Mouse (Mus musculus) MEL (cell line): ENCODE results near the gene Taf6l. TPM values are rescaled to one million over a fixed set of nuclear protein-coding genes. Genes with fewer than 3 reads are reported as not detected.

Source experiments
- DNase-seq: peaks from one replicate; pipeline ENCODE4 v3.0.0; 2011; ENCODE audit warnings: low read depth, low spot score
- H3K27ac ChIP-seq: 2 replicates; pipeline ENCODE4 v1.5.1; 2012; ENCODE audit warnings: low read depth, mild to moderate bottlenecking, control low read depth, low read length, moderate library complexity; ENCODE audit not compliant: control insufficient read depth
- H3K27me3 ChIP-seq, 2 experiments: fragments of 150-350 bp in 1 of 2; sonication (generic) in 1 of 2; 2 replicates each; pipeline ENCODE4 v1.6.1; 2012; ENCODE audit warnings: low read length in 2 of 2, mild to moderate bottlenecking in 2 of 2, improper control_type of control experiment in 1 of 2, moderate library complexity in 1 of 2; ENCODE audit not compliant: insufficient read depth in 2 of 2, control insufficient read depth in 1 of 2
- H3K36me3 ChIP-seq, 2 experiments: 2 replicates each; pipeline ENCODE4 v1.6.1; 2012 to 2014; ENCODE audit warnings: low read length in 2 of 2, improper control_type of control experiment in 1 of 2, inconsistent platforms in 1 of 2, mild to moderate bottlenecking in 1 of 2; ENCODE audit not compliant: insufficient read depth in 2 of 2, control insufficient read depth in 1 of 2
- H3K4me1 ChIP-seq, 2 experiments: fragments of 150-350 bp in 1 of 2; sonication (generic) in 1 of 2; 2 replicates each; pipeline ENCODE4 v1.6.1; 2012; ENCODE audit warnings: low read length in 2 of 2, improper control_type of control experiment in 1 of 2, mild to moderate bottlenecking in 1 of 2; ENCODE audit not compliant: insufficient read depth in 2 of 2, control insufficient read depth in 1 of 2
- H3K4me3 ChIP-seq, 2 experiments: fragments of 150-350 bp in 1 of 2; sonication (generic) in 1 of 2; 2 replicates each; pipeline ENCODE4 v1.5.1; 2012; ENCODE audit warnings: low read depth in 2 of 2, low read length in 2 of 2, mild to moderate bottlenecking in 2 of 2, moderate library complexity in 2 of 2, control low read depth in 1 of 2, improper control_type of control experiment in 1 of 2; ENCODE audit not compliant: control insufficient read depth in 1 of 2, insufficient read depth in 1 of 2
- H3K79me2 ChIP-seq: 2 replicates; pipeline ENCODE4 v1.6.1; 2012; ENCODE audit warnings: mild to moderate bottlenecking, low read length, moderate library complexity; ENCODE audit not compliant: control insufficient read depth, poor library complexity, insufficient read depth
- H3K9ac ChIP-seq: 2 replicates; pipeline ENCODE4 v1.6.1; 2012; ENCODE audit warnings: low read depth, mild to moderate bottlenecking, control low read depth, low read length, moderate library complexity; ENCODE audit not compliant: control insufficient read depth, poor library complexity, severe bottlenecking
- H3K9me3 ChIP-seq: fragments of 150-350 bp; sonication (generic); replicated peaks from 2 replicates; pipeline ENCODE4 v1.6.1; 2012; ENCODE audit warnings: mild to moderate bottlenecking, low read length, improper control_type of control experiment, moderate library complexity; ENCODE audit not compliant: insufficient read depth
- BHLHE40 ChIP-seq: IDR thresholded peaks from 2 replicates; pipeline ENCODE4 v1.6.1; 2012; ENCODE audit warnings: low read depth, mild to moderate bottlenecking, inconsistent platforms, low read length, improper control_type of control experiment, borderline replicate concordance
- CHD1 ChIP-seq: IDR thresholded peaks from 2 replicates; pipeline ENCODE4 v1.6.1; 2012; ENCODE audit warnings: low read depth, mild to moderate bottlenecking, inconsistent platforms, low read length, improper control_type of control experiment
- CHD2 ChIP-seq: IDR thresholded peaks from 2 replicates; pipeline ENCODE4 v1.6.1; 2011; ENCODE audit warnings: low read length, improper control_type of control experiment
- E2F4 ChIP-seq: IDR thresholded peaks from 2 replicates; pipeline ENCODE4 v1.6.1; 2011; ENCODE audit warnings: low read depth, low read length, improper control_type of control experiment, borderline replicate concordance
- EP300 ChIP-seq, 2 experiments: IDR thresholded peaks; 2 replicates each; pipeline ENCODE4 v1.6.1; 2011; ENCODE audit warnings: improper control_type of control experiment in 2 of 2, low read length in 2 of 2, low read depth in 1 of 2, mild to moderate bottlenecking in 1 of 2
- HCFC1 ChIP-seq: IDR thresholded peaks from 2 replicates; pipeline ENCODE4 v1.6.1; 2012; ENCODE audit warnings: low read depth, mild to moderate bottlenecking, inconsistent platforms, low read length, improper control_type of control experiment, moderate library complexity
- JUND ChIP-seq: IDR thresholded peaks from 2 replicates; pipeline ENCODE4 v1.6.1; 2011; ENCODE audit warnings: low read depth, mild to moderate bottlenecking, improper control_type of control experiment, low read length
- MAFK ChIP-seq: IDR thresholded peaks from 2 replicates; pipeline ENCODE4 v1.6.1; 2011; ENCODE audit warnings: low read depth, mild to moderate bottlenecking, low read length, improper control_type of control experiment, borderline replicate concordance
- MAX ChIP-seq: IDR thresholded peaks from 2 replicates; pipeline ENCODE4 v1.6.1; 2011; ENCODE audit warnings: low read length, improper control_type of control experiment
- MAZ ChIP-seq: IDR thresholded peaks from 2 replicates; pipeline ENCODE4 v1.6.1; 2012; ENCODE audit warnings: low read depth, mild to moderate bottlenecking, inconsistent platforms, low read length, improper control_type of control experiment
- MXI1 ChIP-seq: IDR thresholded peaks from 2 replicates; pipeline ENCODE4 v1.6.1; 2011; ENCODE audit warnings: mild to moderate bottlenecking, low read depth, low read length, improper control_type of control experiment
- NRF1 ChIP-seq: IDR thresholded peaks from 2 replicates; pipeline ENCODE4 v1.6.1; 2014; ENCODE audit warnings: low read depth, mild to moderate bottlenecking, inconsistent platforms, low read length, improper control_type of control experiment, moderate library complexity; ENCODE audit not compliant: poor library complexity, insufficient read depth, severe bottlenecking
- POLR2A ChIP-seq, 2 experiments: IDR thresholded peaks; 2 replicates each; pipeline ENCODE4 v1.6.1; 2011 to 2012; ENCODE audit warnings: low read length in 2 of 2, mild to moderate bottlenecking in 2 of 2, control low read depth in 1 of 2, improper control_type of control experiment in 1 of 2, low read depth in 1 of 2, moderate library complexity in 1 of 2; ENCODE audit not compliant: control insufficient read depth in 1 of 2, insufficient read depth in 1 of 2, poor library complexity in 1 of 2
- POLR2AphosphoS2 ChIP-seq: IDR thresholded peaks from 2 replicates; pipeline ENCODE4 v1.6.1; 2011; ENCODE audit warnings: low read length, improper control_type of control experiment
- POLR2AphosphoS5 ChIP-seq: IDR thresholded peaks from 2 replicates; pipeline ENCODE4 v1.6.1; 2012; ENCODE audit warnings: low read depth, borderline replicate concordance, mild to moderate bottlenecking, inconsistent platforms, low read length, moderate library complexity, mixed read lengths
- USF2 ChIP-seq, 2 experiments: IDR thresholded peaks; 2 replicates each; pipeline ENCODE4 v1.6.1; 2011 to 2012; ENCODE audit warnings: improper control_type of control experiment in 2 of 2, low read length in 2 of 2, borderline replicate concordance in 1 of 2, inconsistent platforms in 1 of 2, low read depth in 1 of 2, mild to moderate bottlenecking in 1 of 2; ENCODE audit not compliant: insufficient read depth in 1 of 2
- ZKSCAN1 ChIP-seq: IDR thresholded peaks from 2 replicates; pipeline ENCODE4 v1.6.1; 2012; ENCODE audit warnings: low read depth, mild to moderate bottlenecking, inconsistent platforms, low read length, improper control_type of control experiment, moderate library complexity
- polyA plus RNA-seq, 2 experiments: library from polyadenylated mRNA; stranded (reverse) in 1 of 2; unstranded in 1 of 2; fragments of >175 nt in 1 of 2; fragments of >200 nt in 1 of 2; gene quantifications; 2 replicates each; pipeline versions ENCODE4 v1.2.1 to v1.2.4; 2012; ENCODE audit warnings: low replicate concordance in 2 of 2, low read depth in 1 of 2; ENCODE audit not compliant: insufficient read length in 2 of 2, insufficient read depth in 1 of 2, missing spikeins in 1 of 2
- total RNA-seq: library from RNA; depleted of rRNA; stranded (reverse); fragments of 300-350 nt; gene quantifications from 2 replicates; pipeline ENCODE4 v1.2.3, GENCODE M21; 2012

Taf6l gene
- total and polyA plus RNA-seq, 3 experiments: 18.3 to 25.5 TPM; not detected in 1

DNA sequence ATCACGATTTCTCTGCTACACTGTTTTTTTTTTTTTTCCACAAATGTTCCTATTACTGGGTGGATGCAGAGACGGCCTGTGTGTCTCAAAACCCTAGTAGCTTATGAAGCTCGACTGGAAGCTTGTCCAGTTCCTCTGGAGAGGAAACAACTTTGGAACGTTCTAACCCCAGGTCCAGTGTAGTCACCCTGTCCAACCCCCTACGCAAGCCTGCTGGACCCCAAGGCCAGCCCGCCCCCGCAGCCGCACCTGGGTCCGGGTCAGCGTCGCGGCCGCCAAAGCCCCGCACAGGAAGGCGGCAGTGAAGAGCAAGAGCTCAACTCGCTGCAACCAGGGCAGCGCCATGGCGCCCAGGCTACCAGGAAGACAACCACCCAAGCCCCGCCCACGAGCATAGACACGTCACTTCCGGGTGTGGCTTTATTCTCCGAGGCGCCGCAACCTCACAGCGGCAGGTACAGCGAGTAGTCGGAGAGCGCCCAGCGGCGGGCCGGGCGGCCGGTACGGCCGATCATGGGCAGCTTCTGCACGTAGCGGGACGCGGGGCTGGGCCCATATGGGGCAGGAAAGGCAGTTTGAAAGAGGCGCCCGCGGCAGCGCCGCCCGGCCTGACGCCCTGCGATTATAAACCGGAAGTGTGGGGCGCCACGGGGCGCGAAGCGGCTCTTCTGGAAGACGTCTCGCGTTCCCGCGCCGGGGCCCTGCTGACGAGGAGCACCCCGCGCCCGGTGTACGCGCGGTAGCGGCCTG, 12.0 kb downstream of the Taf6l start, which contains the start of gene Tmem179b (continued):
- TF ChIP-seq MAFK: no peak
- TF ChIP-seq MAZ: no peak
- TF ChIP-seq MAX: peak; percentile 88
- TF ChIP-seq POLR2A (IDR thresholded peaks at IDR 0.05; ENCODE audit: control insufficient read depth in 1 of 2, insufficient read depth in 1 of 2, low read depth in 1 of 2, low read length in 2 of 2, poor library complexity in 1 of 2): peak; percentile 93 to 98
- TF ChIP-seq USF2 (IDR thresholded peaks at IDR 0.05; ENCODE audit: borderline replicate concordance in 1 of 2, insufficient read depth in 1 of 2, low read depth in 1 of 2, low read length in 2 of 2): no peak
- peak; percentile 89; the same call in 1 of the 2 replicates for TF ChIP-seq E2F4
- TF ChIP-seq CHD2: no peak
- TF ChIP-seq HCFC1: peak; percentile 84
- TF ChIP-seq JUND: no peak
- TF ChIP-seq NRF1: 0 out of 2 replicates have a peak, but pooled peaks have one; percentile 3

GRCm38 (mm10) chr19:8773409-8773808, 12.8 kb downstream of the Taf6l start:
- no peaks in the 10 kb centered on the region for H3K9me3 ChIP-seq
- no peaks in the 10 kb centered on the region for H3K27me3 ChIP-seq
- peaks cover 0 to 14% of the 10 kb centered on the region in 2 experiments; a peak in 2 of 4 replicates for H3K4me1 ChIP-seq
- peak overlapping the region; percentile 95 for H3K27ac ChIP-seq
- peaks cover 14 to 19% of the 10 kb centered on the region in 2 experiments for H3K36me3 ChIP-seq
- H3K4me3 ChIP-seq: peak overlapping the region; percentile 73 to 84
- DNase-seq: peak; percentile 55
- no peak for TF ChIP-seq MXI1
- TF ChIP-seq EP300 (IDR thresholded peaks at IDR 0.05; ENCODE audit: low read depth in 1 of 2, low read length in 2 of 2): no peak
- TF ChIP-seq BHLHE40: no peak
- peak in 1 of 2 experiments; percentile 33; a peak in 2 of 4 replicates for TF ChIP-seq POLR2A (IDR thresholded peaks at IDR 0.05; ENCODE audit: control insufficient read depth in 1 of 2, insufficient read depth in 1 of 2, low read depth in 1 of 2, low read length in 2 of 2, poor library complexity in 1 of 2)
- TF ChIP-seq POLR2AphosphoS5: no peak
- TF ChIP-seq ZKSCAN1: no peak
- no peak for TF ChIP-seq CHD1
- TF ChIP-seq JUND: no peak
- peak; percentile 14; the same call in 1 of the 2 replicates for TF ChIP-seq POLR2AphosphoS2
- no peak for TF ChIP-seq MAFK
- no peak for TF ChIP-seq E2F4
- H3K79me2 ChIP-seq: peaks cover 21% of the 10 kb centered on the region
- peak overlapping the region; percentile 99 for H3K9ac ChIP-seq
